Mouse (Mus musculus) left cerebral cortex, adult 9 months (tissue): ENCODE measurements around the gene Rbm25.

Experiments
- DNase-seq, 2 experiments: peaks; one replicate each; pipeline ENCODE4 v3.0.0; 2022; ENCODE audit warnings: low spot score in 2 of 2

Rbm25 gene

GRCm38 (mm10) chr12:83650346-83650745 is 19.3 kb downstream of the Rbm25 start:
- no peak for DNase-seq

GRCm38 (mm10) chr12:83651414-83651813 is 20.4 kb downstream of the Rbm25 start:
- DNase-seq = no peak

- DNase-seq = no peak
These were observed 54.4 kb downstream of the Rbm25 start for GRCm38 (mm10) chr12:83685466-83685865.

GRCm38 (mm10) chr12:83686575-83687350 is 55.7 kb downstream of the Rbm25 start:
- no peak for DNase-seq

GRCm38 (mm10) chr12:83687934-83688315 is 56.9 kb downstream of the Rbm25 start, which contains the start of gene Psen1:
Psen1 (plus strand) TSS chr12:83688152.
- DNase-seq = peak; percentile 81 to 95

- peak; percentile 33 to 44 for DNase-seq
These were observed 57.5 kb downstream of the Rbm25 start for GRCm38 (mm10) chr12:83688316-83689086.

GRCm38 (mm10) chr12:83689087-83689432 is 58.0 kb downstream of the Rbm25 start:
- DNase-seq = no peak

GRCm38 (mm10) chr12:83694011-83694410 is 63.0 kb downstream of the Rbm25 start:
- no peak for DNase-seq

- DNase-seq = no peak
These were observed 63.6 kb downstream of the Rbm25 start for GRCm38 (mm10) chr12:83694669-83695068.

GRCm38 (mm10) chr12:83698637-83699036 is 67.6 kb downstream of the Rbm25 start:
- no peak for DNase-seq

- DNase-seq = no peak
These were observed 70.6 kb downstream of the Rbm25 start for GRCm38 (mm10) chr12:83701608-83702007.

- DNase-seq = no peak
These were observed 71.8 kb downstream of the Rbm25 start for GRCm38 (mm10) chr12:83702796-83703195.

- DNase-seq = no peak
These were observed 75.9 kb downstream of the Rbm25 start for GRCm38 (mm10) chr12:83706951-83707350.

- no peak for DNase-seq
These were observed 77.4 kb downstream of the Rbm25 start for GRCm38 (mm10) chr12:83708160-83709092.

GRCm38 (mm10) chr12:83709934-83710333 is 78.9 kb downstream of the Rbm25 start:
- DNase-seq = no peak

- peak in 1 of 2 experiments; percentile 75 for DNase-seq
These were observed 82.7 kb downstream of the Rbm25 start for GRCm38 (mm10) chr12:83713749-83714148.

GRCm38 (mm10) chr12:83716416-83717184 is 85.6 kb downstream of the Rbm25 start:
- peak; percentile 28 to 48 for DNase-seq

- DNase-seq = no peak
These were observed 88.4 kb downstream of the Rbm25 start for GRCm38 (mm10) chr12:83719431-83719830.

- DNase-seq = no peak
These were observed 90.2 kb downstream of the Rbm25 start for GRCm38 (mm10) chr12:83721281-83721680.

GRCm38 (mm10) chr12:83723037-83723436 is 92.0 kb downstream of the Rbm25 start:
- DNase-seq = no peak
